Mouse (Mus musculus): ENCODE measurements around the gene Unc5c. TPM values are rescaled to one million over a fixed set of nuclear protein-coding genes. Genes with fewer than 3 reads are reported as not detected.

Unc5c gene
- polyA plus RNA-seq (2012; rRNA removed) = 0.22 and 0.42 TPM in 2 replicates

- TF ChIP-seq CTCF (IDR thresholded peaks at IDR 0.05; ENCODE audit: control insufficient read depth, insufficient read depth, insufficient replicate concordance, low read depth, low read length) (no peak), POLR2A (IDR thresholded peaks at IDR 0.05; ENCODE audit: control insufficient read depth, low read depth, low read length) (no peak)
- Histone ChIP-seq H3K36me3 (ENCODE audit: control insufficient read depth, insufficient read depth, low read length) (no peaks in the 10 kb centered on the region), H3K27ac (ENCODE audit: control insufficient read depth, insufficient read depth, low read depth, low read length) (no peak within 1 kb of the TSS), H3K27me3 (ENCODE audit: control insufficient read depth, insufficient read depth, low read length) (no peaks in the 10 kb centered on the region), H3K4me3 (ENCODE audit: control insufficient read depth, low read depth, low read length) (peak within 1 kb of the TSS; percentile 16), H3K4me1 (ENCODE audit: control insufficient read depth, insufficient read depth, low read length) (peaks cover 9% of the 10 kb centered on the region; the same call in 1 of the 2 replicates)
Observed at GRCm38 (mm10) chr3:141465104-141465705, at the start of gene Unc5c. Gene Unc5c (plus strand): TSS chr3:141465216.

- H3K4me3 ChIP-seq (ENCODE audit: control insufficient read depth, low read depth, low read length) = no peak overlapping the region
- no peaks in the 10 kb centered on the region for H3K27me3 ChIP-seq (ENCODE audit: control insufficient read depth, insufficient read depth, low read length)
- H3K4me1 ChIP-seq (ENCODE audit: control insufficient read depth, insufficient read depth, low read length) = no peaks in the 10 kb centered on the region
- no peaks in the 10 kb centered on the region for H3K36me3 ChIP-seq (ENCODE audit: control insufficient read depth, insufficient read depth, low read length)
- TF ChIP-seq POLR2A (IDR thresholded peaks at IDR 0.05; ENCODE audit: control insufficient read depth, low read depth, low read length) (no peak), CTCF (IDR thresholded peaks at IDR 0.05; ENCODE audit: control insufficient read depth, insufficient read depth, insufficient replicate concordance, low read depth, low read length) (no peak)
- no peak overlapping the region for H3K27ac ChIP-seq (ENCODE audit: control insufficient read depth, insufficient read depth, low read depth, low read length)
Observed at GRCm38 (mm10) chr3:141457475-141457874, 7.5 kb upstream of the Unc5c start.

GRCm38 (mm10) chr3:141462482-141462881 is 2.5 kb upstream of the Unc5c start:
- Histone ChIP-seq H3K4me3 (ENCODE audit: control insufficient read depth, low read depth, low read length) (no peak overlapping the region), H3K36me3 (ENCODE audit: control insufficient read depth, insufficient read depth, low read length) (no peaks in the 10 kb centered on the region), H3K27me3 (ENCODE audit: control insufficient read depth, insufficient read depth, low read length) (no peaks in the 10 kb centered on the region), H3K4me1 (ENCODE audit: control insufficient read depth, insufficient read depth, low read length) (peaks cover 9% of the 10 kb centered on the region; the same call in 1 of the 2 replicates), H3K27ac (ENCODE audit: control insufficient read depth, insufficient read depth, low read depth, low read length) (no peak overlapping the region)
- TF ChIP-seq CTCF (IDR thresholded peaks at IDR 0.05; ENCODE audit: control insufficient read depth, insufficient read depth, insufficient replicate concordance, low read depth, low read length) = no peak
- TF ChIP-seq POLR2A (IDR thresholded peaks at IDR 0.05; ENCODE audit: control insufficient read depth, low read depth, low read length) = no peak

GRCm38 (mm10) chr3:141464691-141465103 is 319 bp upstream of the Unc5c start:
- no peak overlapping the region for H3K27ac ChIP-seq (ENCODE audit: control insufficient read depth, insufficient read depth, low read depth, low read length)
- TF ChIP-seq CTCF (IDR thresholded peaks at IDR 0.05; ENCODE audit: control insufficient read depth, insufficient read depth, insufficient replicate concordance, low read depth, low read length) (no peak), POLR2A (IDR thresholded peaks at IDR 0.05; ENCODE audit: control insufficient read depth, low read depth, low read length) (no peak)
- H3K27me3 ChIP-seq (ENCODE audit: control insufficient read depth, insufficient read depth, low read length) = no peaks in the 10 kb centered on the region
- peak overlapping the region; percentile 16 for H3K4me3 ChIP-seq (ENCODE audit: control insufficient read depth, low read depth, low read length)
- H3K36me3 ChIP-seq (ENCODE audit: control insufficient read depth, insufficient read depth, low read length) = no peaks in the 10 kb centered on the region
- peaks cover 9% of the 10 kb centered on the region; the same call in 1 of the 2 replicates for H3K4me1 ChIP-seq (ENCODE audit: control insufficient read depth, insufficient read depth, low read length)

GRCm38 (mm10) chr3:141466061-141466460 is 1.0 kb downstream of the Unc5c start:
- H3K4me1 ChIP-seq (ENCODE audit: control insufficient read depth, insufficient read depth, low read length) = peaks cover 9% of the 10 kb centered on the region; the same call in 1 of the 2 replicates
- H3K27ac ChIP-seq (ENCODE audit: control insufficient read depth, insufficient read depth, low read depth, low read length) = no peak overlapping the region
- no peaks in the 10 kb centered on the region for H3K27me3 ChIP-seq (ENCODE audit: control insufficient read depth, insufficient read depth, low read length)
- H3K4me3 ChIP-seq (ENCODE audit: control insufficient read depth, low read depth, low read length) = no peak overlapping the region
- no peaks in the 10 kb centered on the region for H3K36me3 ChIP-seq (ENCODE audit: control insufficient read depth, insufficient read depth, low read length)
- TF ChIP-seq CTCF (IDR thresholded peaks at IDR 0.05; ENCODE audit: control insufficient read depth, insufficient read depth, insufficient replicate concordance, low read depth, low read length) = no peak
- TF ChIP-seq POLR2A (IDR thresholded peaks at IDR 0.05; ENCODE audit: control insufficient read depth, low read depth, low read length) = no peak

GRCm38 (mm10) chr3:141466727-141467335 is 1.8 kb downstream of the Unc5c start:
- H3K36me3 ChIP-seq (ENCODE audit: control insufficient read depth, insufficient read depth, low read length) = no peaks in the 10 kb centered on the region
- no peak overlapping the region for H3K4me3 ChIP-seq (ENCODE audit: control insufficient read depth, low read depth, low read length)
- no peak overlapping the region for H3K27ac ChIP-seq (ENCODE audit: control insufficient read depth, insufficient read depth, low read depth, low read length)
- H3K27me3 ChIP-seq (ENCODE audit: control insufficient read depth, insufficient read depth, low read length) = no peaks in the 10 kb centered on the region
- TF ChIP-seq POLR2A (IDR thresholded peaks at IDR 0.05; ENCODE audit: control insufficient read depth, low read depth, low read length) (no peak), CTCF (IDR thresholded peaks at IDR 0.05; ENCODE audit: control insufficient read depth, insufficient read depth, insufficient replicate concordance, low read depth, low read length) (no peak)
- peaks cover 9% of the 10 kb centered on the region; the same call in 1 of the 2 replicates for H3K4me1 ChIP-seq (ENCODE audit: control insufficient read depth, insufficient read depth, low read length)

GRCm38 (mm10) chr3:141469338-141469737 is 4.3 kb downstream of the Unc5c start:
- Histone ChIP-seq H3K36me3 (ENCODE audit: control insufficient read depth, insufficient read depth, low read length) (no peaks in the 10 kb centered on the region), H3K4me3 (ENCODE audit: control insufficient read depth, low read depth, low read length) (no peak overlapping the region), H3K4me1 (ENCODE audit: control insufficient read depth, insufficient read depth, low read length) (peaks cover 9% of the 10 kb centered on the region; the same call in 1 of the 2 replicates), H3K27me3 (ENCODE audit: control insufficient read depth, insufficient read depth, low read length) (no peaks in the 10 kb centered on the region), H3K27ac (ENCODE audit: control insufficient read depth, insufficient read depth, low read depth, low read length) (no peak overlapping the region)
- TF ChIP-seq POLR2A (IDR thresholded peaks at IDR 0.05; ENCODE audit: control insufficient read depth, low read depth, low read length) (no peak), CTCF (IDR thresholded peaks at IDR 0.05; ENCODE audit: control insufficient read depth, insufficient read depth, insufficient replicate concordance, low read depth, low read length) (no peak)

All from testis, adult 2 months (tissue).